In the genomic region with DNA sequence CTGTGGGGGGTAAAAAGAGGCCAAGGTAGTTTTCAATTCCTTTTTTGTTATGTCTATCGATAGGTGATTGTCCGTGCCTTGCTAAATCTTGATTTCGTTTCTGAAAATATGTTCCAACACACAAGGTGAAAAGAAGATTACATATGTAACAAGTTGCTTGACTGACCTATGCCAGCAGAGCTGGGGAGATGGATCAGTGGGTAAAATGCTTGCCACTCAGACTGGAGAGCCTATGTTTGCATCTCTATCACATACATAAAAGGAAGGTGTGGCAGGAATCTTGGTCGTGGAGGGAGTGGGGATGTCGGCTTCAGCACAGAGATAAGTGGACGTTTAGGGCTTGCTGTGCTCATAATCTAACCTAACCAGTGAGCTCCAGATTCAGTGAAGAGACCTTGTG, we compare ENCODE assay signal across 13 mouse cellular contexts.
"Had no signal": no experiment of that assay in that cellular context is flagged by ENCODE, and none has a peak within 500 bp of the region (broad histone marks: within the 10 kb centered on the region; RNA-seq: fewer than 3 reads in every experiment).

No protein-coding gene starts in this region.

- H3K36me3 ChIP-seq: kidney, embryonic 15.5 days; limb, embryonic 12.5 days; liver, embryonic 13.5 days; midbrain, embryonic 13.5 days; neural tube, embryonic 15.5 days had no signal

- H3K9ac ChIP-seq: kidney, embryonic 15.5 days; limb, embryonic 12.5 days; liver, embryonic 13.5 days; liver, postnatal 0 days; midbrain, embryonic 13.5 days; neural tube, embryonic 15.5 days had no signal

- H3K27ac ChIP-seq: kidney, embryonic 15.5 days; limb, embryonic 12.5 days; liver, embryonic 13.5 days; midbrain, embryonic 13.5 days; neural tube, embryonic 15.5 days had no signal

- DNase-seq: kidney, postnatal 25 days; liver; liver, embryonic 13.5 days; liver, postnatal 0 days; lung, postnatal 36 days; right cerebral cortex, adult 18-20 months; right cerebral cortex, postnatal 25 days; thymus, postnatal 36 days had no signal

- H3K4me1 ChIP-seq: midbrain, embryonic 13.5 days; neural tube, embryonic 15.5 days had no signal

- H3K27me3 ChIP-seq: kidney, embryonic 15.5 days; limb, embryonic 12.5 days; midbrain, embryonic 13.5 days; neural tube, embryonic 15.5 days had no signal

- H3K4me3 ChIP-seq: kidney, embryonic 15.5 days; limb, embryonic 12.5 days; liver, embryonic 13.5 days; midbrain, embryonic 13.5 days; myocyte; neural tube, embryonic 15.5 days had no signal
